Mouse (Mus musculus): ENCODE results near the gene Fam8a1. TPM values are rescaled to one million over a fixed set of nuclear protein-coding genes. Genes with fewer than 3 reads are reported as not detected.

Fam8a1 gene
- polyA plus RNA-seq, 1 experiment from 2014 or later: 7.1 TPM

GRCm38 (mm10) chr13:46725227-46725626, 55.9 kb downstream of the Fam8a1 start:
- H3K4me1 ChIP-seq: peaks cover 22% of the 10 kb centered on the region
- no peak overlapping the region for H3K27ac ChIP-seq (replicated peaks)
- H3K9me3 ChIP-seq: no peaks in the 10 kb centered on the region
- no peaks in the 10 kb centered on the region for H3K27me3 ChIP-seq (replicated peaks; ENCODE audit: low read depth, poor library complexity, severe bottlenecking)
- H3K4me3 ChIP-seq: peak overlapping the region; percentile 99
- no peak for DNase-seq (ENCODE audit: low spot score)
- no peaks in the 10 kb centered on the region for H3K36me3 ChIP-seq (replicated peaks)
- WGBS: 43% methylated on average over 2 of the region's 2 CpGs

GRCm38 (mm10) chr13:46726288-46727037, 57.1 kb downstream of the Fam8a1 start:
- no peaks in the 10 kb centered on the region for H3K27me3 ChIP-seq (replicated peaks; ENCODE audit: low read depth, poor library complexity, severe bottlenecking)
- no peaks in the 10 kb centered on the region for H3K9me3 ChIP-seq
- peak overlapping the region; percentile 96 for H3K27ac ChIP-seq (replicated peaks)
- H3K4me3 ChIP-seq: peak overlapping the region; percentile 99
- peaks cover 22% of the 10 kb centered on the region for H3K4me1 ChIP-seq
- H3K36me3 ChIP-seq (replicated peaks): no peaks in the 10 kb centered on the region
- peak; percentile 53 for DNase-seq (ENCODE audit: low spot score)
- 1% methylated on average over 30 of the region's 30 CpGs for WGBS

GRCm38 (mm10) chr13:46727038-46727836, 57.9 kb downstream of the Fam8a1 start:
- WGBS: under 1% methylated on average over 81 of the region's 85 CpGs
- no peaks in the 10 kb centered on the region for H3K36me3 ChIP-seq (replicated peaks)
- no peaks in the 10 kb centered on the region for H3K27me3 ChIP-seq (replicated peaks; ENCODE audit: low read depth, poor library complexity, severe bottlenecking)
- peaks cover 22% of the 10 kb centered on the region for H3K4me1 ChIP-seq
- DNase-seq (ENCODE audit: low spot score): peak; percentile 79
- peak overlapping the region; percentile 99 for H3K4me3 ChIP-seq
- no peaks in the 10 kb centered on the region for H3K9me3 ChIP-seq
- H3K27ac ChIP-seq (replicated peaks): peak overlapping the region; percentile 96

Other genes starting within 250 kb of the Fam8a1 start
- 3.9 and 4.2 TPM in 2 replicates for gene Cap2, start 167.7 kb upstream of the Fam8a1 start, polyA plus RNA-seq (2016; fragmentation: Nextera tagmentation; extraction: Ambion mirVana)
- 34.3 and 36.9 TPM in 2 replicates for gene Nup153, start 58.4 kb downstream of the Fam8a1 start, polyA plus RNA-seq (2016; fragmentation: Nextera tagmentation; extraction: Ambion mirVana)

Data from embryonic facial prominence, embryonic 10.5 days (tissue).